Mouse (Mus musculus) ES-E14 (cell line): Measurements from ENCODE around the gene Lhfpl2.

Experiments
- MAFK ChIP-seq: IDR thresholded peaks from 2 replicates; pipeline ENCODE4 v1.6.1; 2014; ENCODE audit warnings: mild to moderate bottlenecking, low read depth, low read length, inconsistent platforms; ENCODE audit not compliant: insufficient read depth
- ZC3H11A ChIP-seq: IDR thresholded peaks from 2 replicates; pipeline ENCODE4 v1.6.1; 2012; ENCODE audit warnings: low read depth, mild to moderate bottlenecking, inconsistent platforms, low read length, borderline replicate concordance

- TF ChIP-seq ZC3H11A (no peak), MAFK (0 out of 2 replicates have a peak, but pooled peaks have one; percentile 24)
Measured at GRCm38 (mm10) chr13:94240111-94240510, 182.5 kb downstream of the Lhfpl2 start.
